Mouse (Mus musculus) liver, adult 2 months (tissue): Measurements from ENCODE around the gene Slc24a5. TPM values are rescaled to one million over a fixed set of nuclear protein-coding genes. Genes with fewer than 3 reads are reported as not detected.
"Not testable (repeated sequence)": the region's sequence is repeated elsewhere in the genome, so short reads cannot be mapped to it uniquely, and the experiment has no call there.

Experiments used
- DNase-seq: peaks from one replicate; pipeline ENCODE4 v3.0.0-alpha.2; 2011; ENCODE audit warnings: low read depth, low spot score; ENCODE audit errors: extremely low read depth
- H3K27ac ChIP-seq: fragments of 200-500 bp; replicated peaks from 2 replicates; pipeline ENCODE4 v1.5.1; 2012; ENCODE audit warnings: low read depth, mild to moderate bottlenecking, control low read depth, inconsistent platforms, low read length; ENCODE audit not compliant: insufficient read depth
- H3K27me3 ChIP-seq: fragments of 200-500 bp; 2 replicates; pipeline ENCODE4 v1.6.1; 2012; ENCODE audit warnings: mild to moderate bottlenecking, moderate library complexity, low read length, inconsistent platforms; ENCODE audit not compliant: control insufficient read depth, insufficient read depth
- H3K36me3 ChIP-seq: fragments of 200-500 bp; 2 replicates; pipeline ENCODE4 v1.6.1; 2012; ENCODE audit warnings: low read length, inconsistent platforms; ENCODE audit not compliant: control insufficient read depth, insufficient read depth
- H3K4me1 ChIP-seq: fragments of 200-500 bp; 2 replicates; pipeline ENCODE4 v1.6.1; 2011; ENCODE audit warnings: low read length; ENCODE audit not compliant: control insufficient read depth, insufficient read depth
- H3K4me3 ChIP-seq: fragments of 200-500 bp; 2 replicates; pipeline ENCODE4 v1.5.1; 2011; ENCODE audit warnings: low read depth, mild to moderate bottlenecking, control low read depth, low read length, moderate library complexity; ENCODE audit not compliant: insufficient read depth
- H3K79me2 ChIP-seq: fragments of 200-500 bp; 2 replicates; pipeline ENCODE4 v1.6.1; 2012; ENCODE audit warnings: inconsistent platforms, mild to moderate bottlenecking, low read length, moderate library complexity; ENCODE audit not compliant: control insufficient read depth, insufficient read depth
- H3K9ac ChIP-seq: fragments of 200-500 bp; 2 replicates; pipeline ENCODE4 v1.6.1; 2012; ENCODE audit warnings: low read depth, mild to moderate bottlenecking, control low read depth, inconsistent platforms, low read length
- CTCF ChIP-seq: fragments of 200-500 bp; IDR thresholded peaks from 2 replicates; pipeline ENCODE4 v1.5.1; 2011; ENCODE audit warnings: low read depth, low read length, control low read depth
- POLR2A ChIP-seq: fragments of 200-500 bp; IDR thresholded peaks from 2 replicates; pipeline ENCODE4 v1.6.1; 2011; ENCODE audit warnings: low read length, control low read depth; ENCODE audit not compliant: insufficient read depth; ENCODE audit errors: extremely low read depth
- WGBS: fragments of 180-500 bp; shearing (Covaris S2); methylation state at CpG from one replicate; pipeline ENCODE4 v1.1.7; 2018; 5-methylcytosine and 5-hydroxymethylcytosine counted together
- polyA plus RNA-seq: library from polyadenylated mRNA; depleted of rRNA; stranded (reverse); fragments of >200 nt; gene quantifications from 2 replicates; pipeline ENCODE4 v1.2.3, GENCODE M21; 2012
- total RNA-seq: library from RNA; depleted of rRNA; stranded (reverse); fragments of >200 nt; gene quantifications from 2 replicates; pipeline ENCODE4 v1.2.3, GENCODE M21; 2014

Slc24a5 gene
- total and polyA plus RNA-seq, 2 experiments, result 0.37 to 0.65 TPM

- DNase-seq, result no peak
- H3K4me3 ChIP-seq, result no peak overlapping the region
- no peaks in the 10 kb centered on the region for H3K79me2 ChIP-seq
- H3K27me3 ChIP-seq, result no peaks in the 10 kb centered on the region
- no peaks in the 10 kb centered on the region for H3K36me3 ChIP-seq
- H3K4me1 ChIP-seq, result no peaks in the 10 kb centered on the region
- H3K9ac ChIP-seq, result no peak overlapping the region
- WGBS, result 72% methylated on average over 4 of the region's 4 CpGs
- no peak overlapping the region for H3K27ac ChIP-seq
- TF ChIP-seq CTCF, result no peak
- TF ChIP-seq POLR2A, result no peak
Observed at GRCm38 (mm10) chr2:125062944-125063343, 5.0 kb upstream of the Slc24a5 start.

GRCm38 (mm10) chr2:125067373-125067772 is 551 bp upstream of the Slc24a5 start:
- TF ChIP-seq POLR2A (no peak), CTCF (no peak)
- no peak for DNase-seq
- Histone ChIP-seq H3K4me3 (no peak overlapping the region), H3K4me1 (no peaks in the 10 kb centered on the region), H3K27ac (no peak overlapping the region), H3K36me3 (no peaks in the 10 kb centered on the region), H3K27me3 (no peaks in the 10 kb centered on the region), H3K9ac (no peak overlapping the region), H3K79me2 (no peaks in the 10 kb centered on the region)
- 86% methylated on average over 7 of the region's 7 CpGs for WGBS

GRCm38 (mm10) chr2:125068696-125069095 is 772 bp downstream of the Slc24a5 start:
- Histone ChIP-seq H3K4me3 (no peak overlapping the region), H3K27me3 (no peaks in the 10 kb centered on the region), H3K36me3 (no peaks in the 10 kb centered on the region), H3K9ac (no peak overlapping the region), H3K79me2 (no peaks in the 10 kb centered on the region), H3K27ac (no peak overlapping the region), H3K4me1 (no peaks in the 10 kb centered on the region)
- TF ChIP-seq CTCF (no peak), POLR2A (no peak)
- 76% methylated on average over 12 of the region's 12 CpGs for WGBS
- no peak for DNase-seq

- no peak overlapping the region for H3K4me3 ChIP-seq
- 55% methylated on average over 3 of the region's 3 CpGs for WGBS
- DNase-seq, result peak; percentile 33
- TF ChIP-seq CTCF, result no peak
- H3K36me3 ChIP-seq, result no peaks in the 10 kb centered on the region
- H3K79me2 ChIP-seq, result no peaks in the 10 kb centered on the region
- no peaks in the 10 kb centered on the region for H3K27me3 ChIP-seq
- no peak overlapping the region for H3K9ac ChIP-seq
- H3K4me1 ChIP-seq, result no peaks in the 10 kb centered on the region
- no peak overlapping the region for H3K27ac ChIP-seq
Observed at GRCm38 (mm10) chr2:125073056-125073780, 5.3 kb downstream of the Slc24a5 start.

GRCm38 (mm10) chr2:125083879-125084278 is 16.0 kb downstream of the Slc24a5 start:
- TF ChIP-seq POLR2A (no peak), CTCF (no peak)
- Histone ChIP-seq H3K27me3 (no peaks in the 10 kb centered on the region), H3K9ac (no peak overlapping the region), H3K4me1 (no peaks in the 10 kb centered on the region), H3K27ac (no peak overlapping the region), H3K36me3 (peaks cover 13% of the 10 kb centered on the region), H3K79me2 (no peaks in the 10 kb centered on the region), H3K4me3 (no peak overlapping the region)
- WGBS, result 55% methylated on average over 1 of the region's 1 CpGs
- DNase-seq, result no peak

- Histone ChIP-seq H3K36me3 (peaks cover 16% of the 10 kb centered on the region), H3K27me3 (no peaks in the 10 kb centered on the region), H3K79me2 (no peaks in the 10 kb centered on the region), H3K9ac (no peak overlapping the region), H3K27ac (no peak overlapping the region), H3K4me3 (no peak overlapping the region), H3K4me1 (no peaks in the 10 kb centered on the region)
- WGBS, result 96% methylated on average over 7 of the region's 7 CpGs
- TF ChIP-seq CTCF (no peak), POLR2A (no peak)
- DNase-seq, result no peak
Observed at GRCm38 (mm10) chr2:125088757-125089156, 20.8 kb downstream of the Slc24a5 start.

GRCm38 (mm10) chr2:125092123-125092522 is 24.2 kb downstream of the Slc24a5 start:
- not testable (repeated sequence) for DNase-seq, H3K9ac ChIP-seq, H3K79me2 ChIP-seq, H3K4me1 ChIP-seq, H3K27ac ChIP-seq, H3K4me3 ChIP-seq, H3K27me3 ChIP-seq
- 70% methylated on average over 3 of the region's 3 CpGs for WGBS
- peaks cover 14% of the 10 kb centered on the region for H3K36me3 ChIP-seq

GRCm38 (mm10) chr2:125104491-125104890 is 36.6 kb downstream of the Slc24a5 start:
- H3K27ac ChIP-seq, H3K27me3 ChIP-seq, DNase-seq, H3K79me2 ChIP-seq, H3K4me1 ChIP-seq, H3K9ac ChIP-seq, H3K4me3 ChIP-seq: not testable (repeated sequence)
- 92% methylated on average over 13 of the region's 13 CpGs for WGBS
- H3K36me3 ChIP-seq, result peaks cover 10% of the 10 kb centered on the region; the same call in 1 of the 2 replicates

GRCm38 (mm10) chr2:125106536-125106935 is 38.6 kb downstream of the Slc24a5 start:
- WGBS, result over 99% methylated on average over 4 of the region's 4 CpGs

More at GRCm38 (mm10) chr2:125106536-125106935, 38.6 kb downstream of the Slc24a5 start:
- H3K4me3 ChIP-seq, H3K79me2 ChIP-seq, DNase-seq, H3K4me1 ChIP-seq, H3K36me3 ChIP-seq, H3K27ac ChIP-seq, H3K9ac ChIP-seq, H3K27me3 ChIP-seq: not testable (repeated sequence)
